Mouse (Mus musculus) CH12.LX (cell line): ENCODE results near the gene Gadd45gip1. TPM values are rescaled to one million over a fixed set of nuclear protein-coding genes. Genes with fewer than 3 reads are reported as not detected.

Source experiments
- DNase-seq: peaks from one replicate; pipeline ENCODE4 v3.0.0-alpha.2; 2013; ENCODE audit errors: extremely low read depth
- H3K27ac ChIP-seq: 2 replicates; pipeline ENCODE4 v1.5.1; 2012; ENCODE audit warnings: low read depth, mild to moderate bottlenecking, control low read depth, moderate library complexity; ENCODE audit not compliant: insufficient read depth
- H3K27me3 ChIP-seq: replicated peaks from 2 replicates; pipeline ENCODE3; 2012; ENCODE audit warnings: inconsistent platforms
- H3K36me3 ChIP-seq, 2 experiments: replicated peaks in 1 of 2; 2 replicates each; pipeline versions ENCODE3 to v1.6.1; 2012; ENCODE audit warnings: inconsistent platforms in 1 of 2, low read length in 1 of 2, mild to moderate bottlenecking in 1 of 2, mixed read lengths in 1 of 2, moderate library complexity in 1 of 2; ENCODE audit not compliant: control insufficient read depth in 1 of 2, insufficient read depth in 1 of 2
- H3K4me1 ChIP-seq, 2 experiments: 2 replicates each; pipeline ENCODE4 v1.6.1; 2012; ENCODE audit warnings: inconsistent platforms in 1 of 2, moderate library complexity in 1 of 2; ENCODE audit not compliant: insufficient read depth in 2 of 2, control insufficient read depth in 1 of 2
- H3K4me2 ChIP-seq: 2 replicates; pipeline ENCODE4 v1.6.1; 2012; ENCODE audit warnings: low read depth, mild to moderate bottlenecking, control low read depth; ENCODE audit not compliant: poor library complexity, insufficient read depth, severe bottlenecking
- H3K4me3 ChIP-seq, 3 experiments: fragments of 150-350 bp in 1 of 3; sonication (generic) in 1 of 3; replicated peaks in 1 of 3; 2 replicates each; pipeline versions ENCODE3 to v1.5.1; 2011 to 2012; ENCODE audit warnings: low read depth in 2 of 3, low read length in 2 of 3, mild to moderate bottlenecking in 2 of 3, moderate library complexity in 2 of 3, control low read depth in 1 of 3, improper control_type of control experiment in 1 of 3, inconsistent platforms in 1 of 3, mixed read lengths in 1 of 3; ENCODE audit not compliant: poor library complexity in 1 of 3
- H3K79me2 ChIP-seq: replicated peaks from 2 replicates; pipeline ENCODE4 v1.6.1; 2012; ENCODE audit warnings: mild to moderate bottlenecking, moderate library complexity; ENCODE audit not compliant: control insufficient read depth, poor library complexity, insufficient read depth, severe bottlenecking; ENCODE audit errors: extremely low read depth
- H3K9ac ChIP-seq: 2 replicates; pipeline ENCODE4 v1.6.1; 2012; ENCODE audit warnings: low read depth, mild to moderate bottlenecking, control low read depth, moderate library complexity; ENCODE audit not compliant: insufficient read depth
- H3K9me3 ChIP-seq: replicated peaks from 2 replicates; pipeline ENCODE3; 2012; ENCODE audit warnings: low read length, inconsistent platforms, mixed read lengths
- CHD2 ChIP-seq: IDR thresholded peaks from 2 replicates; pipeline ENCODE4 v1.6.1; 2011; ENCODE audit warnings: low read length, improper control_type of control experiment
- CTCF ChIP-seq, 2 experiments: IDR thresholded peaks in 1 of 2; conservative IDR thresholded peaks in 1 of 2; 2 replicates each; pipeline ENCODE4 v1.5.1; 2011 to 2012; ENCODE audit warnings: low read depth in 2 of 2, low read length in 2 of 2, improper control_type of control experiment in 1 of 2, inconsistent platforms in 1 of 2, mild to moderate bottlenecking in 1 of 2, moderate library complexity in 1 of 2
- E2F4 ChIP-seq: IDR thresholded peaks from 2 replicates; pipeline ENCODE4 v1.6.1; 2011; ENCODE audit warnings: low read depth, low read length, improper control_type of control experiment; ENCODE audit not compliant: insufficient replicate concordance
- EP300 ChIP-seq: IDR thresholded peaks from 2 replicates; pipeline ENCODE4 v1.6.1; 2011; ENCODE audit warnings: low read length, improper control_type of control experiment
- HCFC1 ChIP-seq: IDR thresholded peaks from 2 replicates; pipeline ENCODE4 v1.6.1; 2012; ENCODE audit warnings: low read depth, mild to moderate bottlenecking, inconsistent platforms, low read length, improper control_type of control experiment
- JUN ChIP-seq: IDR thresholded peaks from 2 replicates; pipeline ENCODE4 v1.6.1; 2011; ENCODE audit warnings: low read depth, mild to moderate bottlenecking, low read length, improper control_type of control experiment, moderate library complexity; ENCODE audit not compliant: insufficient read depth
- JUND ChIP-seq: conservative IDR thresholded peaks from 2 replicates; pipeline ENCODE4 v1.6.1; 2011; ENCODE audit warnings: low read depth, low read length, improper control_type of control experiment
- MAFK ChIP-seq: IDR thresholded peaks from 2 replicates; pipeline ENCODE4 v1.6.1; 2011; ENCODE audit warnings: low read length, improper control_type of control experiment; ENCODE audit not compliant: insufficient replicate concordance
- MAX ChIP-seq: IDR thresholded peaks from 2 replicates; pipeline ENCODE4 v1.6.1; 2011; ENCODE audit warnings: low read length, improper control_type of control experiment
- MAZ ChIP-seq: IDR thresholded peaks from 2 replicates; pipeline ENCODE4 v1.6.1; 2012; ENCODE audit warnings: low read depth, mild to moderate bottlenecking, inconsistent platforms, low read length, improper control_type of control experiment, moderate library complexity
- MXI1 ChIP-seq: IDR thresholded peaks from 2 replicates; pipeline ENCODE4 v1.6.1; 2011; ENCODE audit warnings: mild to moderate bottlenecking, low read depth, low read length, improper control_type of control experiment
- MYC ChIP-seq: IDR thresholded peaks from 2 replicates; pipeline ENCODE4 v1.6.1; 2011; ENCODE audit warnings: low read depth, mild to moderate bottlenecking, improper control_type of control experiment, low read length
- NELFE ChIP-seq: IDR thresholded peaks from 2 replicates; pipeline ENCODE4 v1.6.1; 2011; ENCODE audit warnings: low read depth, low read length, improper control_type of control experiment
- PAX5 ChIP-seq: IDR thresholded peaks from 2 replicates; pipeline ENCODE4 v1.6.1; 2012; ENCODE audit warnings: low read length, inconsistent platforms, mixed read lengths
- POLR2AphosphoS2 ChIP-seq: IDR thresholded peaks from 2 replicates; pipeline ENCODE4 v1.6.1; 2011; ENCODE audit warnings: low read depth, low read length, improper control_type of control experiment
- RAD21 ChIP-seq: IDR thresholded peaks from 2 replicates; pipeline ENCODE4 v1.6.1; 2011; ENCODE audit warnings: low read depth, mild to moderate bottlenecking, low read length, improper control_type of control experiment, moderate library complexity
- SIN3A ChIP-seq: IDR thresholded peaks from 2 replicates; pipeline ENCODE4 v1.6.1; 2012; ENCODE audit warnings: low read length, improper control_type of control experiment, inconsistent platforms
- SMC3 ChIP-seq: IDR thresholded peaks from 2 replicates; pipeline ENCODE4 v1.6.1; 2011; ENCODE audit warnings: low read depth, low read length, improper control_type of control experiment
- TBP ChIP-seq: conservative IDR thresholded peaks from 2 replicates; pipeline ENCODE4 v1.6.1; 2011; ENCODE audit warnings: low read depth, low read length, improper control_type of control experiment
- USF1 ChIP-seq: IDR thresholded peaks from 2 replicates; pipeline ENCODE4 v1.6.1; 2014; ENCODE audit warnings: low read depth, mild to moderate bottlenecking, inconsistent platforms, low read length, improper control_type of control experiment
- USF2 ChIP-seq: conservative IDR thresholded peaks from 2 replicates; pipeline ENCODE4 v1.6.1; 2011; ENCODE audit warnings: low read depth, low read length, improper control_type of control experiment
- ZKSCAN1 ChIP-seq: IDR thresholded peaks from 2 replicates; pipeline ENCODE4 v1.6.1; 2012; ENCODE audit warnings: low read depth, inconsistent platforms, low read length, improper control_type of control experiment, borderline replicate concordance
- dilution Hi-C: fragments of 300-500 bp; cut with MboI; formaldehyde crosslinking; loops from 2 replicates; pipeline ENCODE4 v1.14.3; 2020; ENCODE audit warnings: low sequenced_read_pairs; ENCODE audit not compliant: extremely low pct_unique_long_range_greater_than_20kb, extremely low pct_ligation_motif_present
- in situ Hi-C: fragments of 300-500 bp; cut with MboI; formaldehyde crosslinking; loops from 3 replicates; pipeline ENCODE4 v1.14.3; 2019; ENCODE audit warnings: low sequenced_read_pairs, low pct_ligation_motif_present, low pct_unique_long_range_greater_than_20kb, mixed read lengths
- polyA plus RNA-seq: library from polyadenylated mRNA; unstranded; fragments of >175 nt; gene quantifications from 2 replicates; pipeline ENCODE4 v1.2.1, GENCODE M21; 2012; ENCODE audit warnings: low read depth; ENCODE audit not compliant: insufficient read length
- total RNA-seq, 2 experiments: library from RNA; depleted of rRNA; stranded (reverse); fragments of 300-350 nt in 1 of 2; fragments of >200 nt in 1 of 2; gene quantifications; 2 replicates each; pipeline ENCODE4 v1.2.3; 2012 to 2014

Gene Gadd45gip1
- total and polyA plus RNA-seq, 3 experiments = 53.6 to 57.6 (median 56.6) TPM

DNA sequence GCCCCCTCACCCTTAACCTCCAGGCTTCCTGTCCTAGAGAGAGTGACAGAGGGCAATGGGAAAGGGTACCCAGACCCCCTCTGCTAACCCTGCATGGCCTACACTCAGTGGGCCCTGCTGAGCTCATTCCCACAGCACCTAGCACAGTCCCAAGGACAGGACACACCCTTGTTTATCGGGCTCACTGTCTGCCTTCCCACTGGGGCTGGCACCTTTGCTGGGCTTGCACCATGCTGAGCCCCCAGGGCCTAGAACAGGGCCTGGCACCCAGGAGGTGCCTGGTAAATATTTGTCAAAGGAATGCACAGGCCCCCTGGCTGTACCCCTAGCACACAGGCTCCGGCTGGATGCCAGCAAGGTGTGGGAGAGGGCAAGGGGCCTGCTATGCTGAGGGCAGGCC lies 40.8 kb upstream of the Gadd45gip1 start:
- H3K9ac ChIP-seq = no peak overlapping the region
- no peak overlapping the region for H3K4me3 ChIP-seq
- H3K36me3 ChIP-seq = no peaks in the 10 kb centered on the region
- H3K9me3 ChIP-seq = no peaks in the 10 kb centered on the region
- H3K27ac ChIP-seq = no peak overlapping the region
- H3K4me2 ChIP-seq = no peak overlapping the region
- dilution Hi-C loops (no loop called here), in situ Hi-C loops (no loop called here)
- H3K4me1 ChIP-seq = no peaks in the 10 kb centered on the region
- TF ChIP-seq EP300 (no peak), MAFK (no peak), SMC3 (no peak), JUN (no peak), POLR2AphosphoS2 (no peak), CTCF (conservative IDR thresholded peaks at IDR 0.05 in 1 of 2, IDR thresholded peaks at IDR 0.05 in 1 of 2; ENCODE audit: low read depth in 2 of 2, low read length in 2 of 2) (no peak), MXI1 (no peak), CHD2 (no peak), MAZ (no peak), TBP (no peak), HCFC1 (no peak), USF2 (no peak), PAX5 (no peak), MAX (no peak), JUND (no peak), E2F4 (no peak), RAD21 (no peak)
- H3K27me3 ChIP-seq = peaks cover 94% of the 10 kb centered on the region
- DNase-seq = no peak
- H3K79me2 ChIP-seq = no peaks in the 10 kb centered on the region

DNA sequence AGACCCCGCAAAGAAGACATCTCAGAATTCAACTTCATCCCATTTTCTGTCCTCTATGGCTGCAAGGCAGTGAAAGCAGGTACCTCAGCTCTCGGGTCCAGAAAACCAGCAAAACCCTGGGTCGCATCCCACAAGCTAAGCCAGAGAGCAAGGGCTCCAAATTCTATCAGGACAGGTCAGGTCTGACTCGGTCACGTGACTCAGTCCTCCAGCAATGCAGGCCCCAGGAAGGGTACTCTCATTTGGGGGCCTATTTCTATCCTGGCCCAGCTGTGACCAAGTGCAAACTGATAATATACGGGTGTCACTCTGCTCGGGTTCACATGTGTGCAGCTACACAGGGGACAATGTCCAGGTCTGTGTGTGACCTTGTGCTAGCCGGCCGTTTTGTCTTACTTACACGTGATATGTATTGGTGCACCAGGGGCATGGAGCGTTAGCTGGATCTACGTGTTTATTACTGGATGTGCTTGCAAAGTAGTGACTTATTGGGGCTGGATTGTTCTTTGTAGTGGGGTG lies 38.8 kb upstream of the Gadd45gip1 start:
- H3K36me3 ChIP-seq = no peaks in the 10 kb centered on the region
- no peaks in the 10 kb centered on the region for H3K79me2 ChIP-seq
- H3K27ac ChIP-seq = no peak overlapping the region
- H3K9me3 ChIP-seq = no peaks in the 10 kb centered on the region
- dilution Hi-C loops = no loop called here
- peaks cover 95% of the 10 kb centered on the region for H3K27me3 ChIP-seq
- TF ChIP-seq ZKSCAN1 (no peak), MAFK (no peak), USF2 (0 out of 2 replicates have a peak, but pooled peaks have one; percentile 14), MYC (no peak), SMC3 (no peak), SIN3A (no peak), JUND (no peak), CTCF (conservative IDR thresholded peaks at IDR 0.05 in 1 of 2, IDR thresholded peaks at IDR 0.05 in 1 of 2; ENCODE audit: low read depth in 2 of 2, low read length in 2 of 2) (no peak), USF1 (peak; percentile 22; the same call in 1 of the 2 replicates), NELFE (no peak)
- no peak overlapping the region for H3K4me2 ChIP-seq
- H3K9ac ChIP-seq = no peak overlapping the region
- DNase-seq = no peak
- in situ Hi-C loops = no loop called here
- no peaks in the 10 kb centered on the region for H3K4me1 ChIP-seq
- H3K4me3 ChIP-seq = no peak overlapping the region
